ENCODE assay signal across 23 mouse cellular contexts in the genomic region with DNA sequence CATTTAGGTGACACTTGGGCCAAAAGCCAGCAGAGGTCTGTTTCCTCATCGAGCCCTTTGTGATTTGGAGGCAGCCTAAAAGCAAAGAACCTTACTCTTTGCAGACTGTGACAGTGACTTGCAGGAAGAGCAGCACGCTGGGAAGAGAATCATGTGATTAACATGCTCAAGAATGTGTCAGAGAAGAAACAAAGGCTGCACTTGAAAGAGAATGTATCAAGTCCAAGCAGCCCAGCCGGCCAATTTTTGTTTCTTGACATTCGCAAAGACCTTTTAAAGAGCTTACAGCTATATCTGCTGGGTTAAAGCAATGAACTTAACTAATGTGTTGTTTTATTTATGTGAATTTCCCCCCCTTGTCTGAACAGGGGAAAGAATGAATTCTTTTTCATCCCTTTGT.
DNase-seq lines count a peak whose midpoint lies in the region; ATAC-seq and TF ChIP-seq lines count a peak whose summit lies in the region.
"Had no signal": no experiment of that assay in that cellular context is flagged by ENCODE, and none has a peak within 500 bp of the region (broad histone marks: within the 10 kb centered on the region; RNA-seq: fewer than 3 reads in every experiment).

No protein-coding gene starts in this region.

- TF ChIP-seq CTCF in hindbrain, postnatal 0 days (IDR thresholded peaks at IDR 0.05; ENCODE audit: low read depth): no peak
- no peak for TF ChIP-seq CTCF in lung, embryonic 14.5 days (IDR thresholded peaks at IDR 0.05; ENCODE audit: low read depth)

- WGBS in hindbrain, postnatal 0 days: 31% methylated on average over 4 of the region's 4 CpGs
- 39% methylated on average over 4 of the region's 4 CpGs for WGBS in hindbrain, embryonic 14.5 days
- WGBS in lung, embryonic 14.5 days: 33% methylated on average over 4 of the region's 4 CpGs

- H3K4me2 ChIP-seq in hindbrain, postnatal 0 days (ENCODE audit: low read depth, low read length): no peak overlapping the region
- H3K4me2 ChIP-seq in hindbrain, embryonic 14.5 days (replicated peaks): no peak overlapping the region
- no peak overlapping the region for H3K4me2 ChIP-seq in lung, embryonic 14.5 days
- H3K4me2 ChIP-seq: forebrain, embryonic 13.5 days; heart, embryonic 12.5 days; hindbrain, embryonic 13.5 days; liver, embryonic 13.5 days had no signal

- peak; percentile 13 for DNase-seq in hindbrain, postnatal 0 days (ENCODE audit: low spot score)
- DNase-seq in hindbrain, embryonic 14.5 days (ENCODE audit: low spot score): no peak
- DNase-seq in lung, embryonic 14.5 days: peak; percentile 77
- no peak for DNase-seq in lung, postnatal 36 days
- DNase-seq in testis, postnatal 14 days (ENCODE audit: low spot score): peak; percentile 10
- DNase-seq in testis, postnatal 10 days (ENCODE audit: low spot score): no peak
- DNase-seq: adrenal gland, adult 8-10 months; cerebellum, adult 11 months; cerebellum, adult 9-10 months; cerebellum, postnatal 36 days; heart, adult 2 months; heart, postnatal 4 days; kidney, adult 11 months; liver, embryonic 13.5 days; lung, adult 2 months had no signal

- no peaks in the 10 kb centered on the region for H3K36me3 ChIP-seq in hindbrain, postnatal 0 days (ENCODE audit: insufficient read depth, low read length)
- H3K36me3 ChIP-seq in hindbrain, embryonic 14.5 days (replicated peaks; ENCODE audit: control insufficient read depth, insufficient read depth): no peaks in the 10 kb centered on the region
- no peaks in the 10 kb centered on the region for H3K36me3 ChIP-seq in lung, embryonic 14.5 days (ENCODE audit: insufficient read depth)
- H3K36me3 ChIP-seq: heart, embryonic 12.5 days; hindbrain, embryonic 13.5 days; liver, embryonic 13.5 days had no signal

- no peaks in the 10 kb centered on the region for H3K4me1 ChIP-seq in hindbrain, postnatal 0 days (ENCODE audit: insufficient read depth, low read length)
- H3K4me1 ChIP-seq in hindbrain, embryonic 14.5 days (replicated peaks; ENCODE audit: control insufficient read depth, insufficient read depth, low read length): no peaks in the 10 kb centered on the region
- H3K4me1 ChIP-seq in lung, embryonic 14.5 days (ENCODE audit: insufficient read depth): 0 out of 2 replicates have a peak, but pooled peaks cover 3% of the 10 kb centered on the region
- H3K4me1 ChIP-seq: hindbrain, embryonic 13.5 days; liver, embryonic 13.5 days had no signal

- H3K9me3 ChIP-seq in hindbrain, postnatal 0 days (ENCODE audit: low read length): no peaks in the 10 kb centered on the region
- no peaks in the 10 kb centered on the region for H3K9me3 ChIP-seq in hindbrain, embryonic 14.5 days (ENCODE audit: control insufficient read depth, low read length)
- H3K9me3 ChIP-seq in lung, embryonic 14.5 days (ENCODE audit: low read depth, low read length): no peaks in the 10 kb centered on the region
- H3K9me3 ChIP-seq: forebrain, embryonic 13.5 days; heart, embryonic 12.5 days; hindbrain, embryonic 13.5 days; liver, embryonic 13.5 days had no signal

- ATAC-seq in hindbrain, postnatal 0 days: no peak
- ATAC-seq in hindbrain, embryonic 14.5 days (ENCODE audit: low FRiP score): no peak
- ATAC-seq in lung, embryonic 14.5 days (ENCODE audit: insufficient read depth): no peak
- ATAC-seq in megakaryocyte-erythroid progenitor cell, adult 5-6 weeks (replicated peaks; ENCODE audit: low FRiP score, low TSS enrichment, poor library complexity, severe bottlenecking): no peak
- ATAC-seq: forebrain, embryonic 13.5 days; inflammation-experienced regulatory T-cells, adult 6 months; midbrain, embryonic 16.5 days had no signal

- no peaks in the 10 kb centered on the region for H3K27me3 ChIP-seq in hindbrain, postnatal 0 days (ENCODE audit: insufficient read depth, low read length)
- H3K27me3 ChIP-seq in hindbrain, embryonic 14.5 days (ENCODE audit: control insufficient read depth, insufficient read depth, low read length): no peaks in the 10 kb centered on the region
- H3K27me3 ChIP-seq in lung, embryonic 14.5 days (ENCODE audit: insufficient read depth, low read length): no peaks in the 10 kb centered on the region
- H3K27me3 ChIP-seq: forebrain, embryonic 13.5 days; heart, embryonic 12.5 days; hindbrain, embryonic 13.5 days; liver, embryonic 13.5 days had no signal

- H3K9ac ChIP-seq in hindbrain, postnatal 0 days (replicated peaks; ENCODE audit: low read length): no peak overlapping the region
- H3K9ac ChIP-seq in hindbrain, embryonic 14.5 days: no peak overlapping the region
- H3K9ac ChIP-seq in lung, embryonic 14.5 days: no peak overlapping the region
- H3K9ac ChIP-seq: forebrain, embryonic 13.5 days; heart, embryonic 12.5 days; hindbrain, embryonic 13.5 days; liver, embryonic 13.5 days had no signal

- H3K27ac ChIP-seq in hindbrain, postnatal 0 days: no peak overlapping the region
- H3K27ac ChIP-seq in hindbrain, embryonic 14.5 days: no peak overlapping the region
- no peak overlapping the region for H3K27ac ChIP-seq in lung, embryonic 14.5 days (ENCODE audit: low read depth)
- H3K27ac ChIP-seq: forebrain, embryonic 13.5 days; heart, adult 2 months; hindbrain, embryonic 13.5 days; left cerebral cortex, adult 2 months; liver, embryonic 13.5 days; macrophage had no signal

- H3K4me3 ChIP-seq in hindbrain, postnatal 0 days (ENCODE audit: low read length): no peak overlapping the region
- H3K4me3 ChIP-seq in hindbrain, embryonic 14.5 days (replicated peaks; ENCODE audit: low read length): no peak overlapping the region
- H3K4me3 ChIP-seq in lung, embryonic 14.5 days (ENCODE audit: low read depth, low read length): no peak overlapping the region
- H3K4me3 ChIP-seq: forebrain, embryonic 13.5 days; heart, adult 2 months; heart, embryonic 12.5 days; hindbrain, embryonic 13.5 days; left cerebral cortex, adult 2 months; liver, embryonic 13.5 days had no signal

Comparison
In these comparisons a context has a peak if more than half of its experiments do, and no peak if none do; other contexts are left out.
1. DNase-seq: peak in hindbrain, postnatal 0 days (single experiment), lung, embryonic 14.5 days (single experiment) and testis, postnatal 14 days (single experiment); none in hindbrain, embryonic 14.5 days (single experiment), lung, postnatal 36 days (single experiment) and testis, postnatal 10 days (single experiment).